Mouse (Mus musculus) midbrain, embryonic 11.5 days (tissue): Measurements from ENCODE around the gene Esr1. TPM values are rescaled to one million over a fixed set of nuclear protein-coding genes. Genes with fewer than 3 reads are reported as not detected.
"Not testable (repeated sequence)": the region's sequence is repeated elsewhere in the genome, so short reads cannot be mapped to it uniquely, and the experiment has no call there.

ENCODE experiments used
- ATAC-seq: fragments of 200-750 bp; cut with Nextera tagmentation; 2 replicates; pipeline ENCODE4 v1.8.0; 2017; ENCODE audit warnings: moderate TSS enrichment, moderate library complexity; ENCODE audit not compliant: low FRiP score
- DNase-seq: peaks from one replicate; pipeline ENCODE4 v3.0.0; 2015; ENCODE audit warnings: low spot score; ENCODE audit errors: missing footprints
- H3K27ac ChIP-seq: fragments of 300-500 bp; sonication (generic); 2 replicates; pipeline ENCODE4 v1.5.1; 2014; ENCODE audit warnings: low read depth, low read length
- H3K27me3 ChIP-seq: fragments of 300-500 bp; sonication (generic); 2 replicates; pipeline ENCODE4 v1.6.1; 2014; ENCODE audit warnings: mild to moderate bottlenecking, low read length, moderate library complexity, mixed read lengths; ENCODE audit not compliant: control insufficient read depth, insufficient read depth
- H3K36me3 ChIP-seq: fragments of 300-500 bp; sonication (generic); 2 replicates; pipeline ENCODE4 v1.6.1; 2014; ENCODE audit warnings: mild to moderate bottlenecking, low read length, moderate library complexity, mixed read lengths; ENCODE audit not compliant: control insufficient read depth, insufficient read depth
- H3K4me1 ChIP-seq: fragments of 300-500 bp; sonication (generic); 2 replicates; pipeline ENCODE4 v1.6.1; 2014; ENCODE audit warnings: low read length; ENCODE audit not compliant: control insufficient read depth, insufficient read depth
- H3K4me2 ChIP-seq: fragments of 300-500 bp; sonication (generic); 2 replicates; pipeline ENCODE4 v1.6.1; 2014; ENCODE audit warnings: mild to moderate bottlenecking, moderate library complexity
- H3K4me3 ChIP-seq: fragments of 300-500 bp; sonication (generic); 2 replicates; pipeline ENCODE4 v1.5.1; 2014; ENCODE audit warnings: low read depth, low read length
- H3K9ac ChIP-seq: fragments of 300-500 bp; sonication (generic); 2 replicates; pipeline ENCODE4 v1.6.1; 2014; ENCODE audit warnings: low read length
- H3K9me3 ChIP-seq: fragments of 300-500 bp; sonication (generic); 2 replicates; pipeline ENCODE4 v1.6.1; 2016; ENCODE audit warnings: low read length; ENCODE audit not compliant: control insufficient read depth
- WGBS: fragments of 180-500 bp; shearing (Covaris S2); extraction: QIAGEN DNeasy Blood & Tissue Kit; methylation state at CpG from one replicate; pipeline ENCODE4 v1.1.7; 2014; 5-methylcytosine and 5-hydroxymethylcytosine counted together
- polyA plus RNA-seq: library from polyadenylated mRNA; unstranded; fragments of >200 nt; fragmentation: Nextera tagmentation; extraction: Ambion mirVana; gene quantifications from 2 replicates; pipeline ENCODE4 v1.2.1, GENCODE M21; 2014

The Esr1 gene
- polyA plus RNA-seq, 1 experiment from 2014 or later = 0.12 TPM

GRCm38 (mm10) chr10:4665380-4665779 is 54.0 kb downstream of the Esr1 start:
- ATAC-seq = no peak
- Histone ChIP-seq H3K9ac (no peak overlapping the region), H3K9me3 (no peaks in the 10 kb centered on the region), H3K4me1 (no peaks in the 10 kb centered on the region), H3K27me3 (no peaks in the 10 kb centered on the region), H3K27ac (no peak overlapping the region), H3K4me2 (no peak overlapping the region), H3K4me3 (no peak overlapping the region), H3K36me3 (no peaks in the 10 kb centered on the region)
- WGBS = 84% methylated on average over 5 of the region's 5 CpGs
- DNase-seq = no peak

DNA sequence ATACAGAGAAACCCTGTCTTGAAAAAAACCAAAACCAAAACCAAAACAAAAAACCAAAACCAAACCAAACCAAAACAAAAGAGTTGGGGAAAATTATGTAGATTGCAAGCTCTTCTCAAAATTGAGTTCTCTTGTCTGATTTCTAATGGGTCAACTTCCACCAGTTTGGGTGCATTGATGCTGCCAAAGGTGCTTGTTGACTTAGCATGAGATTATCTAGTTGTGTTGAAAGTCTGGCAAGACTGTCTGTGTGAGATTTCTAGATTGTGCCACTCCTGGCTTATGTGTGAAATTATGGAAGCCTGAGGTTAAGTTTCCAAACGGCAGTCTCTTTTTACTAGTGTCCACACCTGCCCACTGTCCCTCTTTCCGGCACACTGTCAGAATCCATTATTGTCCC is 55.6 kb downstream of the Esr1 start:
- Histone ChIP-seq H3K36me3 (no peaks in the 10 kb centered on the region), H3K9me3 (no peaks in the 10 kb centered on the region), H3K4me1 (no peaks in the 10 kb centered on the region), H3K27me3 (no peaks in the 10 kb centered on the region), H3K27ac (no peak overlapping the region), H3K4me3 (no peak overlapping the region), H3K4me2 (no peak overlapping the region), H3K9ac (no peak overlapping the region)
- 88% methylated on average over 2 of the region's 2 CpGs for WGBS
- no peak for ATAC-seq
- no peak for DNase-seq

DNA sequence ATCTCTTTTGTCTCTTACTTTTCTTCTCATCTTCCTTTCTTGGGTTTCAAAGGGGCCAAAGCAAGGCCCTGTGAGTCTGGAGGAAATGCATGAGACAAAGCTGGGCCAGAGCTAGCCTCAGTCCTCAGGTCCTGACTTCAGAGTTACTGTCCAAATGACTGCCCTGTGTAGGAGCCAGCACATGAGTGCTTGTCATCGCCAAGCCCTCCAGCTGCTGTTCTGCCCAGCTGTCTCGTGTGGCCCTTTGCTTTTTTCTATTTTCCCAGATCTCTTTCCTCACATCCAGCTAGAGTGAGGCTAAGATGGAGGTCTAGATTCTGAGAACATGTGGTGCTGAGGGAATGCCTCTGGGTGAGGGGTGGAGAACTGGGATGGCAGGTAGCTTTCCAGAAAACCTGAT is 58.7 kb downstream of the Esr1 start:
- Histone ChIP-seq H3K27ac (no peak overlapping the region), H3K27me3 (no peaks in the 10 kb centered on the region), H3K4me1 (no peaks in the 10 kb centered on the region), H3K9me3 (no peaks in the 10 kb centered on the region), H3K4me3 (no peak overlapping the region), H3K9ac (no peak overlapping the region), H3K4me2 (no peak overlapping the region), H3K36me3 (no peaks in the 10 kb centered on the region)
- 92% methylated on average over 2 of the region's 2 CpGs for WGBS
- DNase-seq = no peak
- ATAC-seq = no peak

- Histone ChIP-seq H3K4me1 (no peaks in the 10 kb centered on the region), H3K36me3 (no peaks in the 10 kb centered on the region), H3K4me3 (no peak overlapping the region), H3K9ac (no peak overlapping the region), H3K9me3 (no peaks in the 10 kb centered on the region), H3K27me3 (no peaks in the 10 kb centered on the region), H3K4me2 (no peak overlapping the region), H3K27ac (no peak overlapping the region)
- WGBS = 88% methylated on average over 3 of the region's 3 CpGs
- ATAC-seq = no peak
- DNase-seq = no peak
Measured at GRCm38 (mm10) chr10:4671876-4672275, 60.5 kb downstream of the Esr1 start.

DNA sequence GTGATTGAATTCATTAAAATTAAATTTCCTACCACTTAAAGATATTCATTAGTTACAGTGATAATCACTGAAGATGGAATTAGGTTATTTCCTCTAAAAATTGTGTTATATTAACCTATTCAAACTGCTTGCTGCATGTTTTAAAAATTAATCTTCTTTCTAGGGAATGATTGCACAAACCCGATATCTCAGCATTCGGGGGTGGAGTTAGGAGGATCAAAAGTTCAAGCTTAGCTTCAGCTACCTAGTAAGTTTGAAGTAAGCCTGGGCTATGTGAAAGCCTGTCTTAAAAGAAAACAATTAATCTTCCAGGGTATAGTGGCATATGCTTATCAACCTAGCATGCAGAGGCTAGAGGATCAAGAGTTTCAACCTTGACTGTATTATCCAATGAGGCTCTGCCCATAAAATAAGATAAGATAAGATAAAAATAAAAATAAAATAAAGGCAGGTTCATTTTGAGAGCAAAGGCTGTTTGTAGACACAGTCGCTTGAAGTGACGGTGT is 62.0 kb downstream of the Esr1 start:
- Histone ChIP-seq H3K4me3 (no peak overlapping the region), H3K9ac (no peak overlapping the region), H3K27ac (no peak overlapping the region), H3K9me3 (no peaks in the 10 kb centered on the region), H3K36me3 (no peaks in the 10 kb centered on the region), H3K4me2 (no peak overlapping the region), H3K27me3 (no peaks in the 10 kb centered on the region), H3K4me1 (no peaks in the 10 kb centered on the region)
- ATAC-seq = no peak
- no peak for DNase-seq
- WGBS = 91% methylated on average over 4 of the region's 4 CpGs

GRCm38 (mm10) chr10:4674983-4675592 is 63.7 kb downstream of the Esr1 start:
- not testable (repeated sequence) for H3K4me3 ChIP-seq, H3K9me3 ChIP-seq, H3K4me1 ChIP-seq, H3K9ac ChIP-seq, H3K4me2 ChIP-seq, H3K27ac ChIP-seq, H3K27me3 ChIP-seq, H3K36me3 ChIP-seq
- DNase-seq (peak; percentile 88), ATAC-seq (peak; percentile 69)
- WGBS = 27% methylated on average over 14 of the region's 14 CpGs

DNA sequence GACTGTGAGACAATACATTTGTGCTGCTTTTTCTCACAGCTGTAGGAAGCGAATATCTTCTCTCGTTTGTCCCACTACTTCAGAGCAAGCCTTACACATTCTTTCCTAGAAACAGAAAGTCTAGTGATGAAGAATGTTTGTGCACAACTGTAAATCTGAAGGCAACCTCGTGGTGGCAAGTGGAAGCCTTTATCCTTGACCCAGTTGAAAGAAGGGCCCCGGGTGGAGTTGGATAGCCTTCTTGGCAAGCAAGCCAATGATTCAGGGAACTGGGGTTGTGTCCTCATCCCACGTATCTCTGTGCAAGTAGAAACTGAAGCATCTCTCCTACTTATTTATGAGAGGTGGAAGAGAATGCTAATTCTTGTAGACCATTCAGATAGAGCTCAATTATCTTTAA is 71.7 kb downstream of the Esr1 start:
- H3K27ac ChIP-seq = no peak overlapping the region
- DNase-seq (no peak), ATAC-seq (no peak)
- no peaks in the 10 kb centered on the region for H3K27me3 ChIP-seq
- no peaks in the 10 kb centered on the region for H3K4me1 ChIP-seq
- H3K4me2 ChIP-seq = no peak overlapping the region
- H3K4me3 ChIP-seq = no peak overlapping the region
- no peaks in the 10 kb centered on the region for H3K9me3 ChIP-seq
- no peak overlapping the region for H3K9ac ChIP-seq
- 88% methylated on average over 5 of the region's 5 CpGs for WGBS
- H3K36me3 ChIP-seq = no peaks in the 10 kb centered on the region

GRCm38 (mm10) chr10:4683711-4684265 is 72.4 kb downstream of the Esr1 start:
- no peak for ATAC-seq
- DNase-seq = no peak
- WGBS = 92% methylated on average over 12 of the region's 12 CpGs

GRCm38 (mm10) chr10:4694336-4694865 is 83.0 kb downstream of the Esr1 start:
- 81% methylated on average over 7 of the region's 7 CpGs for WGBS
- Histone ChIP-seq H3K36me3 (no peaks in the 10 kb centered on the region), H3K4me3 (no peak overlapping the region), H3K9ac (no peak overlapping the region), H3K27ac (no peak overlapping the region), H3K27me3 (no peaks in the 10 kb centered on the region), H3K4me2 (no peak overlapping the region), H3K9me3 (no peaks in the 10 kb centered on the region), H3K4me1 (no peaks in the 10 kb centered on the region)
- ATAC-seq = no peak
- DNase-seq = no peak

More at GRCm38 (mm10) chr10:4683711-4684265, 72.4 kb downstream of the Esr1 start:
- H3K27ac ChIP-seq = no peak overlapping the region
- no peak overlapping the region for H3K9ac ChIP-seq
- H3K4me3 ChIP-seq = no peak overlapping the region
- H3K36me3 ChIP-seq = no peaks in the 10 kb centered on the region
- no peaks in the 10 kb centered on the region for H3K27me3 ChIP-seq
- H3K9me3 ChIP-seq = no peaks in the 10 kb centered on the region
- H3K4me1 ChIP-seq = no peaks in the 10 kb centered on the region
- no peak overlapping the region for H3K4me2 ChIP-seq
